Mouse (Mus musculus): ENCODE data around the gene Mdm1. TPM values are rescaled to one million over a fixed set of nuclear protein-coding genes. Genes with fewer than 3 reads are reported as not detected.

The Mdm1 gene
- total and polyA plus RNA-seq, 2 experiments from 2014 or later = 22.7 to 29.2 TPM

- 0 out of 2 replicates have a peak overlapping the region, but pooled peaks have one; percentile 47 for H3K27ac ChIP-seq (ENCODE audit: low read depth, low read length)
- DNase-seq = no peak
- no peak overlapping the region for H3K4me3 ChIP-seq (ENCODE audit: low read depth, low read length)
- ATAC-seq = peak; percentile 25; the same call in 1 of the 2 replicates
- no peaks in the 10 kb centered on the region for H3K36me3 ChIP-seq (ENCODE audit: insufficient read depth)
- H3K9ac ChIP-seq = no peak overlapping the region
- no peak overlapping the region for H3K4me2 ChIP-seq (ENCODE audit: low read depth)
- no peaks in the 10 kb centered on the region for H3K4me1 ChIP-seq (ENCODE audit: insufficient read depth)
- WGBS = 81% methylated on average over 11 of the region's 11 CpGs
- H3K9me3 ChIP-seq (ENCODE audit: low read length) = no peaks in the 10 kb centered on the region
- no peaks in the 10 kb centered on the region for H3K27me3 ChIP-seq (ENCODE audit: insufficient read depth, low read length)
- TF ChIP-seq CTCF (IDR thresholded peaks at IDR 0.05; ENCODE audit: low read depth) = no peak
Measured at GRCm38 (mm10) chr10:118122441-118123162, 19.0 kb upstream of the Mdm1 start.

- H3K9me3 ChIP-seq (ENCODE audit: low read length) = no peaks in the 10 kb centered on the region
- H3K4me3 ChIP-seq (ENCODE audit: low read depth, low read length) = no peak overlapping the region
- no peaks in the 10 kb centered on the region for H3K27me3 ChIP-seq (ENCODE audit: insufficient read depth, low read length)
- ATAC-seq = no peak
- H3K27ac ChIP-seq (ENCODE audit: low read depth, low read length) = no peak overlapping the region
- no peak overlapping the region for H3K9ac ChIP-seq
- DNase-seq = no peak
- H3K36me3 ChIP-seq (ENCODE audit: insufficient read depth) = no peaks in the 10 kb centered on the region
- no peaks in the 10 kb centered on the region for H3K4me1 ChIP-seq (ENCODE audit: insufficient read depth)
- 92% methylated on average over 7 of the region's 7 CpGs for WGBS
- no peak for TF ChIP-seq CTCF (IDR thresholded peaks at IDR 0.05; ENCODE audit: low read depth)
- H3K4me2 ChIP-seq (ENCODE audit: low read depth) = no peak overlapping the region
Measured at GRCm38 (mm10) chr10:118125236-118125635, 16.4 kb upstream of the Mdm1 start.

DNA sequence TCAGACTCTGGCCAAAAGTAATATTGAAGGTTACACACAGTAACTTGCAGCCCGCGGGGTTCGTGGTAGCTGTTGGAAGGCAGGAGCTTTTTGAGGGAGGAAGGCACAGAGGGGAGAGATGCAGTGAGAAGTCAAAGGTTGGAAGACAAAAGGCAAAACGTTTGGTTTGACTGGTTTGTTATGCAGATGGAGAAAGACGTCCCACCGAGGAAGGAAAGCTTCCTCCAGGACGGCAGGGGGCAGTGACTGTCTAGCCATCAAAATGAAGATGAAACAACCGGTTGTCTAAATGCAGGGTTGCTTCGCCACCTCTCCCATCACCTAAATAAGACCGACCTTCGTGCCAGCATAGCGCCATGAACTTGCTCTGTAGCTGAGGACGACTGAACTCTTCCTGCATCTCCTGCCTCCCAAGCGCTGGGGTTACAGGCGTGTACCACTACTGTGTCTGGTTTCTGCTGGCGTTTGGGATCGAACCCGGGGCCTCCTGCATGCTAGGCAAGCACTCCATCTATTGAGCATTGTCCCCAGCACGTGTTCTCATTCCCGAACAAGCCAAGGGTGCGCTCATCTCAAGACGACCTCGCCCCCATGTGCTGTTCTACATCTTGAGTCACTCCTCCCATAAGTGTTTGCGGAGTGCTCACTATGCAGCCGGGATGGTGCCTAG lies 15.7 kb upstream of the Mdm1 start:
- TF ChIP-seq CTCF (IDR thresholded peaks at IDR 0.05; ENCODE audit: low read depth) = no peak
- WGBS = 80% methylated on average over 25 of the region's 25 CpGs

GRCm38 (mm10) chr10:118129001-118129682 lies 12.5 kb upstream of the Mdm1 start:
- no peak overlapping the region for H3K4me3 ChIP-seq (ENCODE audit: low read depth, low read length)
- ATAC-seq = no peak
- H3K4me1 ChIP-seq (ENCODE audit: insufficient read depth) = no peaks in the 10 kb centered on the region
- no peaks in the 10 kb centered on the region for H3K27me3 ChIP-seq (ENCODE audit: insufficient read depth, low read length)
- H3K36me3 ChIP-seq (ENCODE audit: insufficient read depth) = no peaks in the 10 kb centered on the region
- 48% methylated on average over 20 of the region's 20 CpGs for WGBS
- H3K4me2 ChIP-seq (ENCODE audit: low read depth) = no peak overlapping the region
- DNase-seq = no peak
- H3K9me3 ChIP-seq (ENCODE audit: low read length) = no peaks in the 10 kb centered on the region
- TF ChIP-seq CTCF (IDR thresholded peaks at IDR 0.05; ENCODE audit: low read depth) = no peak
- no peak overlapping the region for H3K27ac ChIP-seq (ENCODE audit: low read depth, low read length)
- H3K9ac ChIP-seq = no peak overlapping the region

More for the DNA sequence above, 15.7 kb upstream of the Mdm1 start:
- ATAC-seq (no peak), DNase-seq (no peak)
- H3K4me1 ChIP-seq (ENCODE audit: insufficient read depth) = no peaks in the 10 kb centered on the region
- H3K27ac ChIP-seq (ENCODE audit: low read depth, low read length) = no peak overlapping the region
- H3K9me3 ChIP-seq (ENCODE audit: low read length) = no peaks in the 10 kb centered on the region
- H3K9ac ChIP-seq = no peak overlapping the region
- no peaks in the 10 kb centered on the region for H3K36me3 ChIP-seq (ENCODE audit: insufficient read depth)
- no peak overlapping the region for H3K4me2 ChIP-seq (ENCODE audit: low read depth)
- no peaks in the 10 kb centered on the region for H3K27me3 ChIP-seq (ENCODE audit: insufficient read depth, low read length)
- H3K4me3 ChIP-seq (ENCODE audit: low read depth, low read length) = no peak overlapping the region

- no peak overlapping the region for H3K27ac ChIP-seq (ENCODE audit: low read depth, low read length)
- 42% methylated on average over 2 of the region's 2 CpGs for WGBS
- no peak for TF ChIP-seq CTCF (IDR thresholded peaks at IDR 0.05; ENCODE audit: low read depth)
- H3K4me3 ChIP-seq (ENCODE audit: low read depth, low read length) = no peak overlapping the region
- no peak for ATAC-seq
- H3K36me3 ChIP-seq (ENCODE audit: insufficient read depth) = no peaks in the 10 kb centered on the region
- no peak for DNase-seq
- no peak overlapping the region for H3K9ac ChIP-seq
- no peak overlapping the region for H3K4me2 ChIP-seq (ENCODE audit: low read depth)
- H3K4me1 ChIP-seq (ENCODE audit: insufficient read depth) = no peaks in the 10 kb centered on the region
- no peaks in the 10 kb centered on the region for H3K27me3 ChIP-seq (ENCODE audit: insufficient read depth, low read length)
- no peaks in the 10 kb centered on the region for H3K9me3 ChIP-seq (ENCODE audit: low read length)
Measured at GRCm38 (mm10) chr10:118130016-118130415, 11.6 kb upstream of the Mdm1 start.

- Histone ChIP-seq H3K27ac (ENCODE audit: low read depth, low read length) (no peak overlapping the region), H3K36me3 (ENCODE audit: insufficient read depth) (no peaks in the 10 kb centered on the region), H3K4me2 (ENCODE audit: low read depth) (peak overlapping the region; percentile 17; the same call in 1 of the 2 replicates), H3K4me3 (ENCODE audit: low read depth, low read length) (no peak overlapping the region), H3K4me1 (ENCODE audit: insufficient read depth) (no peaks in the 10 kb centered on the region), H3K9me3 (ENCODE audit: low read length) (no peaks in the 10 kb centered on the region), H3K27me3 (ENCODE audit: insufficient read depth, low read length) (no peaks in the 10 kb centered on the region), H3K9ac (no peak overlapping the region)
- ATAC-seq (peak; percentile 85), DNase-seq (peak; percentile 22)
- 70% methylated on average over 6 of the region's 6 CpGs for WGBS
- no peak for TF ChIP-seq CTCF (IDR thresholded peaks at IDR 0.05; ENCODE audit: low read depth)
Measured at GRCm38 (mm10) chr10:118132993-118133392, 8.6 kb upstream of the Mdm1 start.

- Histone ChIP-seq H3K36me3 (ENCODE audit: insufficient read depth) (no peaks in the 10 kb centered on the region), H3K4me1 (ENCODE audit: insufficient read depth) (no peaks in the 10 kb centered on the region), H3K9me3 (ENCODE audit: low read length) (no peaks in the 10 kb centered on the region), H3K27ac (ENCODE audit: low read depth, low read length) (no peak overlapping the region), H3K4me3 (ENCODE audit: low read depth, low read length) (no peak overlapping the region), H3K4me2 (ENCODE audit: low read depth) (no peak overlapping the region), H3K27me3 (ENCODE audit: insufficient read depth, low read length) (no peaks in the 10 kb centered on the region), H3K9ac (no peak overlapping the region)
- DNase-seq (no peak), ATAC-seq (no peak)
- no peak for TF ChIP-seq CTCF (IDR thresholded peaks at IDR 0.05; ENCODE audit: low read depth)
- 92% methylated on average over 11 of the region's 11 CpGs for WGBS
Measured at GRCm38 (mm10) chr10:118138508-118138907, 3.1 kb upstream of the Mdm1 start.

All from forebrain, postnatal 0 days (tissue).